Mouse (Mus musculus) neural tube, embryonic 15.5 days (tissue): Measurements from ENCODE around the gene Ell. TPM values are rescaled to one million over a fixed set of nuclear protein-coding genes. Genes with fewer than 3 reads are reported as not detected.

ENCODE experiments used
- ATAC-seq: fragments of 200-750 bp; cut with Nextera tagmentation; 2 replicates; pipeline ENCODE4 v1.8.0; 2017; ENCODE audit warnings: mild to moderate bottlenecking, moderate TSS enrichment, moderate library complexity; ENCODE audit not compliant: low FRiP score
- H3K27ac ChIP-seq: fragments of 300-500 bp; sonication (generic); replicated peaks from 2 replicates; pipeline ENCODE4 v1.5.1; 2015; ENCODE audit warnings: mild to moderate bottlenecking, inconsistent platforms
- H3K27me3 ChIP-seq: fragments of 300-500 bp; sonication (generic); replicated peaks from 2 replicates; pipeline ENCODE4 v1.6.1; 2015; ENCODE audit warnings: inconsistent platforms
- H3K36me3 ChIP-seq: fragments of 300-500 bp; sonication (generic); 2 replicates; pipeline ENCODE4 v1.6.1; 2015; ENCODE audit warnings: inconsistent platforms
- H3K4me1 ChIP-seq: fragments of 300-500 bp; sonication (generic); 2 replicates; pipeline ENCODE4 v1.6.1; 2015; ENCODE audit warnings: inconsistent platforms
- H3K4me2 ChIP-seq: fragments of 300-500 bp; sonication (generic); 2 replicates; pipeline ENCODE4 v1.6.1; 2015; ENCODE audit warnings: inconsistent platforms, mild to moderate bottlenecking, moderate library complexity
- H3K4me3 ChIP-seq: fragments of 300-500 bp; sonication (generic); replicated peaks from 2 replicates; pipeline ENCODE4 v1.5.1; 2015; ENCODE audit warnings: mild to moderate bottlenecking, inconsistent platforms
- H3K9ac ChIP-seq: fragments of 300-500 bp; sonication (generic); replicated peaks from 2 replicates; pipeline ENCODE4 v1.6.1; 2015; ENCODE audit warnings: mild to moderate bottlenecking, inconsistent platforms
- H3K9me3 ChIP-seq: fragments of 300-500 bp; sonication (generic); replicated peaks from 2 replicates; pipeline ENCODE4 v1.6.1; 2016; ENCODE audit warnings: inconsistent platforms
- WGBS: fragments of 180-500 bp; shearing (Covaris S2); methylation state at CpG from one replicate; pipeline ENCODE4 v1.1.7; 2015; ENCODE audit warnings: mixed read lengths; 5-methylcytosine and 5-hydroxymethylcytosine counted together
- polyA plus RNA-seq: library from polyadenylated mRNA; unstranded; fragments of >200 nt; fragmentation: Nextera tagmentation; extraction: Ambion mirVana; gene quantifications from 2 replicates; pipeline ENCODE4 v1.2.1, GENCODE M21; 2015

Ell gene
- polyA plus RNA-seq, 1 experiment from 2014 or later = 14.7 TPM

GRCm38 (mm10) chr8:70540507-70541071 lies 1.3 kb downstream of the Ell start:
- H3K9me3 ChIP-seq = no peaks in the 10 kb centered on the region
- H3K4me3 ChIP-seq = peak overlapping the region; percentile 88
- H3K27me3 ChIP-seq = no peaks in the 10 kb centered on the region
- WGBS = 62% methylated on average over 7 of the region's 7 CpGs
- H3K4me2 ChIP-seq = peak overlapping the region; percentile 93
- H3K4me1 ChIP-seq = peaks cover 52% of the 10 kb centered on the region
- no peak for ATAC-seq
- H3K36me3 ChIP-seq = peaks cover 15% of the 10 kb centered on the region
- H3K9ac ChIP-seq = peak overlapping the region; percentile 91
- 0 out of 2 replicates have a peak overlapping the region, but pooled peaks have one; percentile 18 for H3K27ac ChIP-seq

GRCm38 (mm10) chr8:70541081-70541480 lies 1.8 kb downstream of the Ell start:
- Histone ChIP-seq H3K27ac (no peak overlapping the region), H3K9ac (peak overlapping the region; percentile 14; the same call in 1 of the 2 replicates), H3K4me1 (peaks cover 52% of the 10 kb centered on the region), H3K36me3 (peaks cover 11% of the 10 kb centered on the region), H3K4me3 (peak overlapping the region; percentile 88), H3K4me2 (peak overlapping the region; percentile 93), H3K27me3 (no peaks in the 10 kb centered on the region), H3K9me3 (no peaks in the 10 kb centered on the region)
- 88% methylated on average over 5 of the region's 5 CpGs for WGBS
- ATAC-seq = no peak

GRCm38 (mm10) chr8:70544200-70544687 lies 5.0 kb downstream of the Ell start:
- Histone ChIP-seq H3K4me1 (peaks cover 44% of the 10 kb centered on the region), H3K36me3 (no peaks in the 10 kb centered on the region; the same call in 1 of the 2 replicates), H3K27me3 (no peaks in the 10 kb centered on the region), H3K9ac (no peak overlapping the region), H3K4me3 (no peak overlapping the region), H3K9me3 (no peaks in the 10 kb centered on the region), H3K4me2 (no peak overlapping the region), H3K27ac (no peak overlapping the region)
- WGBS = 74% methylated on average over 6 of the region's 6 CpGs
- ATAC-seq = no peak

GRCm38 (mm10) chr8:70546412-70546811 lies 7.2 kb downstream of the Ell start:
- Histone ChIP-seq H3K27ac (no peak overlapping the region), H3K9ac (no peak overlapping the region), H3K4me3 (no peak overlapping the region), H3K9me3 (no peaks in the 10 kb centered on the region), H3K4me1 (peaks cover 28% of the 10 kb centered on the region), H3K27me3 (no peaks in the 10 kb centered on the region), H3K36me3 (no peaks in the 10 kb centered on the region; the same call in 1 of the 2 replicates), H3K4me2 (no peak overlapping the region)
- ATAC-seq = no peak
- 88% methylated on average over 4 of the region's 4 CpGs for WGBS

- Histone ChIP-seq H3K9ac (no peak overlapping the region), H3K4me2 (no peak overlapping the region), H3K9me3 (no peaks in the 10 kb centered on the region), H3K4me3 (no peak overlapping the region), H3K4me1 (peaks cover 30% of the 10 kb centered on the region), H3K27ac (no peak overlapping the region), H3K27me3 (no peaks in the 10 kb centered on the region), H3K36me3 (no peaks in the 10 kb centered on the region; the same call in 1 of the 2 replicates)
- WGBS = 88% methylated on average over 6 of the region's 6 CpGs
- ATAC-seq = no peak
Measured at GRCm38 (mm10) chr8:70547762-70548161, 8.5 kb downstream of the Ell start.

GRCm38 (mm10) chr8:70549412-70550184 lies 10.3 kb downstream of the Ell start:
- WGBS = 90% methylated on average over 10 of the region's 10 CpGs
- Histone ChIP-seq H3K36me3 (no peaks in the 10 kb centered on the region; the same call in 1 of the 2 replicates), H3K4me3 (no peak overlapping the region), H3K4me2 (no peak overlapping the region), H3K9me3 (no peaks in the 10 kb centered on the region), H3K4me1 (peaks cover 31% of the 10 kb centered on the region), H3K27ac (no peak overlapping the region), H3K9ac (no peak overlapping the region), H3K27me3 (no peaks in the 10 kb centered on the region)
- no peak for ATAC-seq

- WGBS = 82% methylated on average over 3 of the region's 3 CpGs
Measured at GRCm38 (mm10) chr8:70551558-70552161, 12.4 kb downstream of the Ell start.

GRCm38 (mm10) chr8:70552836-70553235 lies 13.6 kb downstream of the Ell start:
- Histone ChIP-seq H3K9me3 (no peaks in the 10 kb centered on the region), H3K4me2 (no peak overlapping the region), H3K27ac (0 out of 2 replicates have a peak overlapping the region, but pooled peaks have one; percentile 28), H3K4me1 (peaks cover 33% of the 10 kb centered on the region), H3K27me3 (no peaks in the 10 kb centered on the region), H3K9ac (no peak overlapping the region), H3K4me3 (no peak overlapping the region), H3K36me3 (0 out of 2 replicates have a peak, but pooled peaks cover 4% of the 10 kb centered on the region)
- 65% methylated on average over 1 of the region's 1 CpGs for WGBS
- no peak for ATAC-seq

More at GRCm38 (mm10) chr8:70551558-70552161, 12.4 kb downstream of the Ell start:
- no peak overlapping the region; the same call in 1 of the 2 replicates for H3K9ac ChIP-seq
- H3K4me1 ChIP-seq = peaks cover 30% of the 10 kb centered on the region
- no peaks in the 10 kb centered on the region for H3K27me3 ChIP-seq
- no peak overlapping the region for H3K4me2 ChIP-seq
- H3K9me3 ChIP-seq = no peaks in the 10 kb centered on the region
- no peaks in the 10 kb centered on the region; the same call in 1 of the 2 replicates for H3K36me3 ChIP-seq
- no peak overlapping the region for H3K4me3 ChIP-seq
- no peak for ATAC-seq
- no peak overlapping the region for H3K27ac ChIP-seq

GRCm38 (mm10) chr8:70553740-70554139 lies 14.5 kb downstream of the Ell start:
- Histone ChIP-seq H3K4me3 (no peak overlapping the region), H3K4me1 (peaks cover 33% of the 10 kb centered on the region), H3K9ac (no peak overlapping the region), H3K9me3 (no peaks in the 10 kb centered on the region), H3K27ac (peak overlapping the region; percentile 48), H3K4me2 (no peak overlapping the region), H3K27me3 (no peaks in the 10 kb centered on the region), H3K36me3 (0 out of 2 replicates have a peak, but pooled peaks cover 4% of the 10 kb centered on the region)
- ATAC-seq = no peak

GRCm38 (mm10) chr8:70555079-70555747 lies 16.0 kb downstream of the Ell start:
- WGBS = 96% methylated on average over 4 of the region's 4 CpGs
- no peak for ATAC-seq
- H3K4me1 ChIP-seq = peaks cover 39% of the 10 kb centered on the region
- H3K27me3 ChIP-seq = no peaks in the 10 kb centered on the region
- H3K9me3 ChIP-seq = no peaks in the 10 kb centered on the region
- no peak overlapping the region for H3K9ac ChIP-seq
- no peak overlapping the region for H3K27ac ChIP-seq
- H3K4me3 ChIP-seq = no peak overlapping the region
- H3K4me2 ChIP-seq = no peak overlapping the region
- 0 out of 2 replicates have a peak, but pooled peaks cover 4% of the 10 kb centered on the region for H3K36me3 ChIP-seq

- no peak overlapping the region for H3K4me2 ChIP-seq
- H3K4me3 ChIP-seq = no peak overlapping the region
- H3K27me3 ChIP-seq = no peaks in the 10 kb centered on the region
- no peak for ATAC-seq
- no peak overlapping the region for H3K27ac ChIP-seq
- peaks cover 29% of the 10 kb centered on the region for H3K4me1 ChIP-seq
- 74% methylated on average over 4 of the region's 4 CpGs for WGBS
- H3K36me3 ChIP-seq = 0 out of 2 replicates have a peak, but pooled peaks cover 4% of the 10 kb centered on the region
- H3K9ac ChIP-seq = no peak overlapping the region
- no peaks in the 10 kb centered on the region for H3K9me3 ChIP-seq
Measured at GRCm38 (mm10) chr8:70558334-70558733, 19.1 kb downstream of the Ell start.
